Mouse (Mus musculus) intestine, embryonic 14.5 days (tissue): ENCODE measurements around the gene Ppy. TPM values are rescaled to one million over a fixed set of nuclear protein-coding genes. Genes with fewer than 3 reads are reported as not detected.

ENCODE experiments used
- ATAC-seq: fragments of 200-750 bp; cut with Nextera tagmentation; replicated peaks from 2 replicates; pipeline ENCODE4 v1.8.0; 2017; ENCODE audit warnings: low read depth, moderate number of reproducible peaks, moderate TSS enrichment, moderate library complexity; ENCODE audit not compliant: low FRiP score, low TSS enrichment
- DNase-seq: peaks from one replicate; pipeline ENCODE4 v3.0.0-alpha.2; 2018; ENCODE audit warnings: low spot score
- H3K27ac ChIP-seq: fragments of 300-500 bp; sonication (generic); 2 replicates; pipeline ENCODE4 v1.5.1; 2014; ENCODE audit warnings: low read depth, mild to moderate bottlenecking, control low read depth
- H3K27me3 ChIP-seq: fragments of 300-500 bp; sonication (generic); replicated peaks from 2 replicates; pipeline ENCODE4 v1.6.1; 2014; ENCODE audit warnings: low read length, control low read depth; ENCODE audit not compliant: control insufficient read depth, insufficient read depth
- H3K36me3 ChIP-seq: fragments of 300-500 bp; sonication (generic); 2 replicates; pipeline ENCODE4 v1.6.1; 2014; ENCODE audit warnings: low read length, control low read depth; ENCODE audit not compliant: control insufficient read depth, insufficient read depth
- H3K4me1 ChIP-seq: fragments of 300-500 bp; sonication (generic); replicated peaks from 2 replicates; pipeline ENCODE4 v1.6.1; 2014; ENCODE audit warnings: low read length, control low read depth, mixed read lengths; ENCODE audit not compliant: control insufficient read depth, insufficient read depth
- H3K4me2 ChIP-seq: fragments of 300-500 bp; sonication (generic); 2 replicates; pipeline ENCODE4 v1.6.1; 2014; ENCODE audit warnings: low read length
- H3K4me3 ChIP-seq: fragments of 300-500 bp; sonication (generic); 2 replicates; pipeline ENCODE4 v1.5.1; 2014; ENCODE audit warnings: low read depth, low read length, control low read depth, mixed read lengths
- H3K9ac ChIP-seq: fragments of 300-500 bp; sonication (generic); 2 replicates; pipeline ENCODE4 v1.6.1; 2014; ENCODE audit warnings: mild to moderate bottlenecking, low read length
- H3K9me3 ChIP-seq: fragments of 300-500 bp; sonication (generic); 2 replicates; pipeline ENCODE4 v1.6.1; 2016; ENCODE audit warnings: low read length, control low read depth; ENCODE audit not compliant: control insufficient read depth
- WGBS: fragments of 180-500 bp; shearing (Covaris S2); extraction: QIAGEN DNeasy Blood & Tissue Kit; methylation state at CpG from one replicate; pipeline ENCODE4 v1.1.7; 2014; 5-methylcytosine and 5-hydroxymethylcytosine counted together
- polyA plus RNA-seq: library from polyadenylated mRNA; unstranded; fragments of >200 nt; fragmentation: Nextera tagmentation; extraction: Ambion mirVana; gene quantifications from 2 replicates; pipeline ENCODE4 v1.2.1, GENCODE M21; 2014

Gene Ppy
- polyA plus RNA-seq, 1 experiment from 2014 or later = 2.0 TPM

GRCm38 (mm10) chr11:102138447-102138740 lies 37.3 kb upstream of the Ppy start:
- H3K9ac ChIP-seq = peak overlapping the region; percentile 18; the same call in 1 of the 2 replicates
- peak; percentile 45; the same call in 1 of the 2 replicates for ATAC-seq

DNA sequence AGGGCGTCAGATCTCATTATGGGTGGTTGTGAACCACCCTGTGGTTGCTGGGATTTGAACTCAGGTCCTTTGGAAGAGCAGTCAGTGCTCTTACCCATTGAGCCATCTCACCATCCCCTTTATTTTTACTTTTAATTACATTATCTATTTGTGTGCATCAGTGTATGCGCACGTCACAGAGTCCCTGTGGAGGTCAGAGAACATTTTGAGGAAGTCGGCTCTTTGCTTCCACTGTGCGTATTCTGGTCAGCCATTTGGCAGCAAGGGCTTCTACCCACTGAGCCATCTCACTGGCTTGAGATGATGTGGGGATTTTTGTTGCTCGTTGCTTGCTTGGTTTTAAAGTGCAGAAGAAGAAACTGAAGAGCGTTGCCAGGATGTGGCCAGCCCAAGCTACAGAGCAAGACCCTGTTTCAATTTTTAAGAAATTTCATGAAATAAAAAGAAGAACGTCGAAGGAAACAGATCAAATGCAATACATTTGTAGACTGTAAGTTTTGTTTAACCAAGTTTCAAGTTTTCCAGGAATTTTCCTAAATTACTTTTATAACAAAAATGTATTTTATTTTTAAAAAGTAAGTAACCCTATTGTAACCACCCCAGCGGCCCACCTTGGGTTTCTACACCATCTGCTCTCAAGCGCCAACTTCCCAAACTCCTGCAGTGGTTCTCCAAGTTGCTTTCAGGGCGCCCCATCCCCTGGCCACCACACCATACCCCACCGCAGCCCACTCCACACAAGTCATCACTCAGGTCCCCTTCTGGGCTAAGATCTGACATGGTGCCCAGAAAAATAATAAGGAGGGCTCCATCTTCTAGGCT lies 36.7 kb upstream of the Ppy start:
- H3K9ac ChIP-seq = peak overlapping the region; percentile 18; the same call in 1 of the 2 replicates
- ATAC-seq = no peak

More at GRCm38 (mm10) chr11:102138447-102138740, 37.3 kb upstream of the Ppy start:
- peak overlapping the region; percentile 51 for H3K4me2 ChIP-seq
- WGBS = under 1% methylated on average over 18 of the region's 18 CpGs
- DNase-seq = peak; percentile 81
- no peak overlapping the region for H3K27ac ChIP-seq
- H3K4me3 ChIP-seq = no peak overlapping the region
- H3K9me3 ChIP-seq = no peaks in the 10 kb centered on the region
- 0 out of 2 replicates have a peak, but pooled peaks cover 3% of the 10 kb centered on the region for H3K4me1 ChIP-seq
- 0 out of 2 replicates have a peak, but pooled peaks cover 3% of the 10 kb centered on the region for H3K27me3 ChIP-seq
- H3K36me3 ChIP-seq = no peaks in the 10 kb centered on the region

DNA sequence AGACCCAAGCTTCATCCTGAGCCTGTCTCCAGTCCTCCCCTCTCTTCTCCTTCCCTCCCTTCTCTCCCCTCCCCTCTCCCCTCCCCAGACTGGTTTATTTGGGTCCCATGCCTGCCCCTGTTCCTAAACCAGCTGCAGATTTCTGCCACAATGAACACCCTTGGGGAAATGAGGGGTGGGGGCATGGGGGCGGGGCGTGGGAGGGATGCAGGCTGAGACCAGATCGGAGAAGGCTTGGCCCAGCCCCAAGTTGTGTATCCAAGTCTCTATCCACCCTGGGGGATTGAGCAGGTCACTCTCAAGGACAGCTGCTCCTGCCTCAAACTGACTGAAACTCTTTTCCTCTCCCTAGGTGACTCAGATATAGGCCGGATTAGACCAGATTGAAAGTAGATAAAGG lies 33.4 kb upstream of the Ppy start:
- Histone ChIP-seq H3K9ac (no peak overlapping the region), H3K4me1 (0 out of 2 replicates have a peak, but pooled peaks cover 3% of the 10 kb centered on the region), H3K27me3 (0 out of 2 replicates have a peak, but pooled peaks cover 3% of the 10 kb centered on the region), H3K4me2 (no peak overlapping the region), H3K36me3 (no peaks in the 10 kb centered on the region), H3K9me3 (no peaks in the 10 kb centered on the region), H3K27ac (no peak overlapping the region), H3K4me3 (no peak overlapping the region)
- WGBS = 27% methylated on average over 4 of the region's 4 CpGs
- DNase-seq (no peak), ATAC-seq (no peak)

More for the DNA sequence above, 36.7 kb upstream of the Ppy start:
- WGBS = 42% methylated on average over 13 of the region's 13 CpGs
- H3K36me3 ChIP-seq = no peaks in the 10 kb centered on the region
- H3K4me3 ChIP-seq = no peak overlapping the region
- peak overlapping the region; percentile 51 for H3K4me2 ChIP-seq
- H3K27ac ChIP-seq = no peak overlapping the region
- H3K9me3 ChIP-seq = no peaks in the 10 kb centered on the region
- 0 out of 2 replicates have a peak, but pooled peaks cover 3% of the 10 kb centered on the region for H3K4me1 ChIP-seq
- no peak for DNase-seq
- 0 out of 2 replicates have a peak, but pooled peaks cover 3% of the 10 kb centered on the region for H3K27me3 ChIP-seq

- H3K36me3 ChIP-seq = no peaks in the 10 kb centered on the region
- no peak overlapping the region for H3K27ac ChIP-seq
- H3K27me3 ChIP-seq = no peaks in the 10 kb centered on the region
- H3K4me2 ChIP-seq = no peak overlapping the region
- ATAC-seq (no peak), DNase-seq (no peak)
- H3K4me3 ChIP-seq = no peak overlapping the region
- H3K9ac ChIP-seq = no peak overlapping the region
- H3K4me1 ChIP-seq = no peaks in the 10 kb centered on the region
- 79% methylated on average over 6 of the region's 6 CpGs for WGBS
- H3K9me3 ChIP-seq = no peaks in the 10 kb centered on the region
Observed at GRCm38 (mm10) chr11:102117386-102117785, 16.3 kb upstream of the Ppy start.

- ATAC-seq (no peak), DNase-seq (no peak)
- Histone ChIP-seq H3K27me3 (no peaks in the 10 kb centered on the region), H3K9me3 (no peaks in the 10 kb centered on the region), H3K4me1 (no peaks in the 10 kb centered on the region), H3K9ac (no peak overlapping the region), H3K4me3 (no peak overlapping the region), H3K36me3 (no peaks in the 10 kb centered on the region), H3K4me2 (no peak overlapping the region), H3K27ac (no peak overlapping the region)
- WGBS = 62% methylated on average over 8 of the region's 8 CpGs
Observed at GRCm38 (mm10) chr11:102116241-102116640, 15.1 kb upstream of the Ppy start.

GRCm38 (mm10) chr11:102111576-102111975 lies 10.5 kb upstream of the Ppy start:
- Histone ChIP-seq H3K27ac (no peak overlapping the region), H3K4me1 (0 out of 2 replicates have a peak, but pooled peaks cover 4% of the 10 kb centered on the region), H3K9me3 (no peaks in the 10 kb centered on the region), H3K4me3 (no peak overlapping the region), H3K27me3 (peaks cover 27% of the 10 kb centered on the region), H3K36me3 (no peaks in the 10 kb centered on the region), H3K9ac (no peak overlapping the region), H3K4me2 (no peak overlapping the region)
- ATAC-seq (no peak), DNase-seq (no peak)
- 73% methylated on average over 5 of the region's 5 CpGs for whole genome bisulfite sequencing

DNA sequence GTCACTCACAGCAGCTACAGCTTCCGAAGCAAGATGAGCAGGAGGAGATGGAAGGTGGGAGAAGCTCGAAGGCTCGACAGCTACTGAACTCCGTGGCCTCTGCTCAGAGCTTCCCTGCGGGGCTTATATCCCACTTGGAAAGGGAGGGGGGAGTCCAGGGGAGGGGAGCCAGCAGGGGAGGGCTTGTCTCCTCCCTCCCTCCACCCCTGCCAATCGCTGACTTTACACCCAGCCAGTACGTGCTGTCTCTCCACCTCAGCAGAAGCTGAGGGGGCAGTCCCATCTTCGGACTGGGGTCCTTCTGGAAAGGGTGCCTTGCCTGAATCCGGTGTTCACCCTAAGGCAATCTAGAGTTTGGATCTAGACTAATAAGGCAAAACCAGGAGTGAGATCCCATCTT lies 6.6 kb upstream of the Ppy start, which contains the start of gene Pyy:
TSS of gene Pyy (minus strand) at position 101 of the 400 bp plus-strand sequence.
- peaks cover 59% of the 10 kb centered on the region for H3K27me3 ChIP-seq
- H3K4me2 ChIP-seq = peak within 1 kb of the TSS; percentile 6; the same call in 1 of the 2 replicates
- WGBS = 11% methylated on average over 9 of the region's 9 CpGs
- no peaks in the 10 kb centered on the region for H3K36me3 ChIP-seq
- H3K4me3 ChIP-seq = no peak within 1 kb of the TSS
- no peaks in the 10 kb centered on the region for H3K9me3 ChIP-seq
- no peak within 1 kb of the TSS for H3K27ac ChIP-seq
- ATAC-seq (no peak), DNase-seq (no peak)
- H3K4me1 ChIP-seq = 0 out of 2 replicates have a peak, but pooled peaks cover 4% of the 10 kb centered on the region
- no peak within 1 kb of the TSS for H3K9ac ChIP-seq

DNA sequence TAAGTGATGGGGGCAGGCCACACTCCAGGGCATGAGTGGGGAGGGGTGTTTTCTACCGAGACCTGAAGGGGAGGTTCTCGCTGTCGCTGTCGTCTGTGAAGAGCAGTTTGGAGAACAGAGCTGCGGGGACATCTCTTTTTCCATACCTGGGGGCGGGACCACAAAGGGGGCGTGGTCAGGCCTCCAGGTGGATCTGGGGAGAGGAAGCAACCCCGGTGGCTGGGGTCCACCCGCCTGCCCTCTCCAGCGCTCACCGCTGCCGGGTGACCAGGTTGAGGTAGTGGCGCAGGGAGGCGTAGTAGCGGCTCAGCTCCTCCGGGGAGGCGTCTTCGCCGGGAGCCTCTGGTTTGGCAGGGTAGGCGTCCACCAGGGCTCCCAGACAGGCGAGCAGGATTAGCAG lies 5.8 kb upstream of the Ppy start:
- H3K4me2 ChIP-seq = peak overlapping the region; percentile 6; the same call in 1 of the 2 replicates
- no peaks in the 10 kb centered on the region for H3K9me3 ChIP-seq
- no peak for ATAC-seq
- H3K4me3 ChIP-seq = no peak overlapping the region
- WGBS = 5% methylated on average over 21 of the region's 21 CpGs
- no peak overlapping the region for H3K27ac ChIP-seq
- no peaks in the 10 kb centered on the region for H3K36me3 ChIP-seq
- peaks cover 9% of the 10 kb centered on the region; the same call in 1 of the 2 replicates for H3K4me1 ChIP-seq
- H3K27me3 ChIP-seq = peaks cover 59% of the 10 kb centered on the region
- DNase-seq = no peak
- H3K9ac ChIP-seq = no peak overlapping the region
